Mouse (Mus musculus) T-helper 17 cell (primary cell): ENCODE results near the gene Srgap1.
"Not testable (repeated sequence)": the region's sequence is repeated elsewhere in the genome, so short reads cannot be mapped to it uniquely, and the experiment has no call there.

Experiments
- in situ Hi-C, 2 experiments: fragments of 300-600 bp; cut with MboI, MseI; formaldehyde crosslinking; loops; 1 replicate in 1 of 2; 2 replicates in 1 of 2; pipeline ENCODE4 v1.15.1; 2025; ENCODE audit warnings: high pct_unique_total_duplicates in 2 of 2

The Srgap1 gene

DNA sequence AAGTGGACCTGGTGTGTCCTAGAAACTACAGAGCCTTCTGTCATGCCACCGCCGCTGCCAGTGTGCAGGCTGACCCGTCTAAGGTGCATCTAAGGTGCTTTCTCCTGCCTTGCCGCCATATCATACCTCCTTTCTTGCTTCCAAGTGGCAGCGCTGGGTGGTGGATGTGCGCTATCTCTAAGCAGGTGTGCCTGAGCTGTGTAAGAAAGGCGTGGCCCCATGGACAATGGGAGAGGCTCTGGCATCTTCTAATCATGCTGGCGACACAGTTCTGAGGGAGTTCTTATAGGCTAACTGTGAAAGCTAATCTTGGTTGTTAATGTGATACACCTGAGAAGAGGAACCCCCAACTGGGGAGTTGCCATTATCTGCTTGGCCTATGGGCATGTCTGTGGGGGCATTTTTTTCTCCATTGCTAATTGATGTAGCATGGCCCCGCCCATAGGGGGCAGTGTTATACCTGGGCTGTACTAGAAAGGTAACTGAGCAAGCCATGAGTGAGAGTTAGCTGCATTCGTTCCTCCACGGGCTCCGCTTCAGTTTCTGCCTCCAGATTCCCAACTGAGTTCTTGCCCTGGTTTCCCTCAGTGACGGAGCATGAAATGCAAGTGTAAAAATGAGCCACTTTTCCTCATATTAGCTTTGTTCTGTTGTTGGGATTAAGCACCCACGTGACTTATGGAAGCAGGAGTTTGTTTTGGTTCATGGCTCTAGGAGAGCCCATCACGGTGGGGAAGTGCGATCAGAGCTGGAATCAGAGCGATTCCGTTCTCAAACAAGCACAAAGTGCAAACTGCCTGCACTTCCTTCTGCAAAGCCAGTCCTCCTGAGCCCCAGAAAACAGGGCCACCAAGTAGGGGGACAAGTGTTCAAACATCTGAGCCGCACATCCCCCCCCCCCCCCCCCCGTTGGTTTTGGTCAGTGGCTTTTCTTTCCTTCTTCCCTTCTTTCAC lies 276.2 kb downstream of the Srgap1 start:
- in situ Hi-C loops, result no loop called here

DNA sequence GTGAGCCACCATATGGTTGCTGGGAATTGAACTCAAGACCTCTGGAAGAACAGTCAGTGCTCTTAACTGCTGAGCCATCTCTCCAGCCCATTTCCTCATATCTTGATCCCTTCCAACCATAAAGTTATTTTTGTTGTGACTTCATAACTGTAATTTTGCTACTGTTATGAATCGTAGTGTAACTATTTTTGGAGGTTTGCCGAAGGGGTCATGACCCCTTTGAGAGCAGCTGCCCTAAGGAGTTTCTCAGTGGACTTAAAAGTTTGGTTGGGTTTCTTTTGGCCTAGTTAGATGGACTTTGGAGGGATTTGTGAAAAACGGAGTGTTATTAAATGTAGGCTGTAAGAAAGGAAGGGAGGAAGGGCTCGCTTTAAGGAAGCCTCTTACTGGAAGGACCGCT lies 277.4 kb downstream of the Srgap1 start:
- in situ Hi-C loops, result no loop called here

DNA sequence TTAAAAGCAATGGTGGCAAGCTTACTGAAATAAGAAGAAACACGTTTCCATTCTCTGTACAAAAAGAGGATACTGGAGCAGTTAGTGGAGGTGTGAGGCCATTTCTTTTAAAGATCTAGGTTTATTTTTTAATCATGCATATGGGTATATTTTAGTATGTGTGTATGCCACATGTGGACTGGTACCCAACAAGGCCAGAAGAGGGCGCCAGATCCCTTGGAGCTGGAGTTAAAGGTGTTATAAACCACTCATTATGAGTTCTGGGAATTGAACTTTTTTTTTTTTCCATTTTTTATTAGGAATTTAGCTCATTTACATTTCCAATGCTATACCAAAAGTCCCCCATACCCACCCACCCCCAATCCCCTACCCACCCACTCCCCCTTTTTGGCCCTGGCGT lies 279.8 kb downstream of the Srgap1 start:
- in situ Hi-C loops, result not testable (repeated sequence)

DNA sequence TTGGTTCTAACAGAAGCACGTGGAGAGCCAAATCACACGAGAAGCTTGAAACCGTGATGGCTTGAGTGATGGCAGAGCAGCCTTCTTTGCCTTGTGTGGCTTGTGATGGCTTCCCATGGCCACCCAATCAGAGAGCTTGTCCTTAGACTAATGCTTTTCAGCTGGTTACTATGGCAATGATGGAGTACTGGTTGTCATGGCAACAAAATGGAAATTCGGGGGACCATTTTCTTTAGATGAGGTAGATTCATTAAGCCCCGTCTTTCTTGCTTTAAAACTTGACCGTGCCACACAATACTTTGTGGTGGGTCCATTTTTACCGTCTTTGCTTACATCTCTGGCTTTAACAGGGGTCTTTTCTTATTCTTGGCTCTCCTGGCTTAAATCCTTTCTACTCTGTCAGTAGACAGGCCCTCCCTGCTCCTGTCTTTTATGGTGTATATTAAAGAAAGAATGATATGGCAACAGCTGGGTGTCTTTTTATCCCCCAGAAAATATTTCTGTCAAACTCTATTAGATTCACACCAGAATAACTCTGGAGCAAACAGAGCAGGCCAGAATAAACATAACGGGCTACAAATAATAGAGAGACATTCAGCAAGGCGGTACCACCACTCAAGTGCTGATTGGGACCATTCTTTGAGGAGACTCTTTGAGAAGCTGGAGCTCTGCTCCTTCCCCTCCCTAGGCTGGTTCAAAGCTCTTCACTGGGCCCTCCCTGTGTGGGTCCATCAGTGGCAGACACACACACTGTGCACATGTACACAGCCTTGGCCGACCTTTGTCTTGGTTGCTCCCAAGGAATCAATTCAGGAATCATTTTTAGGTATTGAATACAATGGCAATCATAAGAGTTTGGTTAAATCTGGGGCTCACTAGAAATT lies 281.7 kb downstream of the Srgap1 start:
- in situ Hi-C loops, result no loop called here

DNA sequence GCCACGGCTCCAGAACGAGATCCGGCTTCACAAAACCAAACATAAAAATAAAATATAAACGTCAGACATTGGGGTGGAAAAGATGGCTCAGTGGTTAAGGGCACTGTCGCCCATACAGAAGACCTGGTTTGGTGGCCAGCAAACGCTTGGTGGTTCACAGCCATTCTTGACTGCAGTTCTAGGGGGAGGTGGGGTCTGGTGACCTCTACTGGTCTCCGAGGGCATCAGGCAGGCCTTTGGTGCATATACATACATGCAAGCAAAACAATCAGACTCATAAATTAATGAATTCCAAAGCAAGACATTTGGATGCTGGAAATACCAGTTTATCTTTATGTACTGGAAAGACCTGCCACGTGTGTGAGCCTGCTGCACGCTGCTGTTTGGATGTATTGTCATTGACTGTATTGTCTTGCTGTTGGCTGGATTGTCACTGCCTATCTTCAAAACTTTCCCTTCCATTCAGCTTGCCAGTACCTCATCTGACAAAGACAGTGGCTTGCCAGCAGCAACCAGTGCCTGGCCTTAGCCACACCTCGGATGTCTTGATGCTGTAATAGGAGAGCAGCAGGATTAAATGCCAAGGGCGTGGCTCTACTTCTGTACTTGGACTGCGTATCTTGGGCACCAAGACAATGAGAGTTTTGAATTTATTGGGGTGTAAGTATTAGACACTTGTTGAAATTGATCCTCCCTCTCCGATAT lies 282.5 kb downstream of the Srgap1 start:
- in situ Hi-C loops, result no loop called here

DNA sequence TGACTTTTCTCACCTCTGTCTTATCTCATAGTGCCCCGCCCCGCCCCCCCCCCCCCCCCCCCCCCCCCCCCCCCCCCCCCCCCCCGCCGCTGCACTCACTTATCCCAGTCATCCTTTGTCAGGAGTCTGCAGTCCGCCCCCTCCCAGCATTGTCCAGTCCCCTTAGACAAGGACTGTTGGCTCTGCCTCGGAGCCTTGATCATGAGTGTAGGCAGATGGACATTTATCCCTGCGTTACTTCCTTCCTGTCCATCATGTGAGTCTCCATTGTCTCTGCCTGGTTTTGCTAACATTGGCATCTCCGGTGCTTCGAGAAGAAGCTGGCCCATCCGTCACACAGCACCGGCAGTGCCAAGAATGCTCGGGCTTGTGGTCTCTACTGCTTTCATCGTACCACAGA lies 283.9 kb downstream of the Srgap1 start:
- in situ Hi-C loops, result no loop called here

DNA sequence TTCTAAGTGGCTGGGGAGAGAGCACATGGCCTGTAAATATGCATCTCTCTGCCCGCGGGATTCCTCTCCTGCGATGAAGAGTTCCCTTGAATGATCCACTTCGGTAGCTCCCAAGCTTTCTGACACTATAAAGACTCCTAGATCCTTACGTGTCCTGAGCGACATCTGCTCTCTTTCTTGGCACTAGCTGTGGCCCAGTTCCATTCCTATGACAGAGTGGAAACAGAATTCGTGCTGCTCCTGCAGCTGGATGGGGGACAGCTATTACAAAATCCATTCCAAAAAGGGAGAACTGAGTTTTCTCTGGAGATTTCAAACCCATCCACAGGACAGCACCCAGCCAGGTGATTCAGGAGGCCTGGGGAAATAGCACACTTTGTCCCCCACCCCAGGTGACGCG lies 285.0 kb downstream of the Srgap1 start:
- in situ Hi-C loops, result no loop called here

DNA sequence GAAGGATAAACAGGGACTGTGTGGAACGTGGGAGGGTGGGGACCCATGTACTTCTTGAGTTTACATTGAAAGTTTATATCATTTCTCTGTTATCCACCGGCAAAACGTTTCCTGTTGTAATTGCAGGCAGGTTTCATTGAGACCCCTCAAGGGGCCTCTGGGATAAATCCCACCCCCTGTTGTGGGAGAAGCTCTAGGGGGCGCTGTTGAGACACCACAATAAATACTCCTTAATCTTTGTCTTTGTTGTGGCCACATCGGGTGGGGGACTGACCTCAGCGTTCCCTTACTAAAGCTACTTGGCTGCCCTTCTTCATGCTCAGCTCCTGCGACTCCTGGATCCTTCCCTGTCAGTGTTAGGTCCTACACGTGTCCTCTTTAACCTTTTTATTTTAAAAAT lies 288.0 kb downstream of the Srgap1 start:
- in situ Hi-C loops, result loop anchor here in 1 of 2 experiments (5.0 kb wide), 1 partner anchor 283 kb away; no protein-coding TSS in a partner anchor

DNA sequence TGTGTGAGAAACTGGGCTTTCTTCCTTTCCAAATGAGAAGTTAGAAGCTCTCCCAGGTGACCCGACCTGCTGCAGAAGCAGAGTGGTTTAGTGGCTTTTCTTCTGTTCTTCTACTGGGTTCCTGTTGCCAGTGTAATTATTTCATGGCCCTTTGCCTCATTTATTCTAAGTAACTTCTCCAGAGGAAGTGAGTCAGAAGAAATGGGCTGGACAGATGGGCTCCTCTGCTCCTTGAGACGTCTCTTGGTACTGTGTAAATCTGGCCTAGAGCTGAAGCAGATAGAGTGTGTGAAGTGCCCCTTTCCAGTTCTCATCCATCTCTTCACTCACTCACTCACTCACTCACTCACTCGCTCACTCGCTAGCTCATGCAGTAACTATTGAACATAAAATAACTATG lies 290.4 kb downstream of the Srgap1 start:
- in situ Hi-C loops, result loop anchor here in 1 of 2 experiments (5.0 kb wide), 1 partner anchor 286 kb away; no protein-coding TSS in a partner anchor

DNA sequence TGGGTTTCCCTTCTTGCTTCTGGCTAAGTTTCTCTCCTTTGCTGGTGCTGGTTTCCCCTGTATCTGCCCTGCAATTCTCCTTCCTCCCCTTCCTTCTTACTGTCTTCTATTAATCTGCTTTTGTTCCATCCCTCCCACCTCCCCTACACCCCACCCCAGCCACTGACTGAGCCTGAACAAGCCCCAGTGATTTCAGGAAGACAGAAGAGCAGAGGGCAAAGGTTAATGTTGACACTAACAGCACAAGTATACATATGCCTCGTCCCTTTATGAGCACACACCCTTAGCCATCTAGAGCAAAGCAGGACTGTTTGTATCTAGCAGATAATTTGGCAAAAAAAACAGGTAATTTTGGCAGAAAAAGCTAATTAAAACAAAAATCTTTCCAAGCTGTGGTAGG lies 291.3 kb downstream of the Srgap1 start:
- in situ Hi-C loops, result loop anchor here in 1 of 2 experiments (5.0 kb wide), 1 partner anchor 286 kb away; no protein-coding TSS in a partner anchor

DNA sequence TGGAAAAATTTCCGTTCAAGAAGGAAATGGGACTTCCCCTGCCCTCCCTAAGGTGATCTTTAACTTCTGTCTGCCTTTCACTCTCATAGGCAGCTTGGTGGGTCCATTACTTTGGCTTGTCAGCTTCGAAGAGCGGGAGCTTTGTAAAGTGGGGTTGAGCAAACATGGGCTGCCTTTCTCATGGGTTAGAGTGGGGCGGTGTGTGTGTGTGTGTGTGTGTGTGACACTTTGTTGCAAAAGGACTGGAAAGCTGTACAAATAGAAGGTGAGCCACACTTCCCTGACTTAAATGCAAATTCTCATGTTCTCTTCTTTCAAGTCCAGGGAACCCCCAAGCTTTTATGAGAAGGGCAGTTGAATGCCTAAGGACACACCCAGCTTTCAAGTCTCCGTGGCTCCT lies 292.9 kb downstream of the Srgap1 start:
- in situ Hi-C loops, result no loop called here

DNA sequence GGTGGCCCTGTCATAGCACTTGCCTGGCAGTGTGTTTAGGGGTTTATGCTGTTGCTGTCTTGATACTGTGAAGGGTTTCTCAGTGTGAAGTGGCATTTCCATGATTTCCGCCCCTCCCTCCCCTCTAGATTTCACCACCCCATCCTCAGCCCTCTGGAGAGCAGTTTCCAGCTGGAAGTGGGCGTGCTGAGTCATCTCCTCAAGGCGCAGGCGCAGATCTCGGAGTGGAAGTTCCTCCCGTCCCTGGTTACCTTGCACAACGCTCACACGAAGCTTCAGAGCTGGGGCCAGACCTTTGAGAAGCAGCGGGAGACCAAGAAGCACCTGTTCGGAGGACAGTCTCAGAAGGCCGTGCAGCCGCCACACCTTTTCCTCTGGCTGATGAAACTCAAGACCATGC lies 296.9 kb downstream of the Srgap1 start:
- in situ Hi-C loops, result no loop called here

DNA sequence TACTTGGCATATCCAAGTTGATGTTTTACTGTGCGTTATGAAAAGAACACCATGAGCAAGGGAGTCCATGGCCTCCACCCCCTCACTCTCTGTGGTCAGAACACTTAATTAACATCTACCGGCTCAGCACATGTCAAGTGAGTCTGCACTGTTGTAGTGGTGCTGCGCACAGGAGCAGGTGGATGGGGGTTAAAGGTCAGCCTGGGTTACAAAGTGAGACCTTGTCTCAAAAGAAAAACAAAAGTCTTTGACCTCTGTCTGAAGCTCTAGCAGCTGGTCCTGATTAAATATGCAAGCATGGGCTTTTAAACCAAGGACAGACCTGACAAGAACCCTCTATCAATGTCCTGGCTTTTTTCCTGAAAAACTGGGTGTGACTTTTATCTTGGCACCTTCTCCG lies 304.8 kb downstream of the Srgap1 start:
- in situ Hi-C loops, result no loop called here

DNA sequence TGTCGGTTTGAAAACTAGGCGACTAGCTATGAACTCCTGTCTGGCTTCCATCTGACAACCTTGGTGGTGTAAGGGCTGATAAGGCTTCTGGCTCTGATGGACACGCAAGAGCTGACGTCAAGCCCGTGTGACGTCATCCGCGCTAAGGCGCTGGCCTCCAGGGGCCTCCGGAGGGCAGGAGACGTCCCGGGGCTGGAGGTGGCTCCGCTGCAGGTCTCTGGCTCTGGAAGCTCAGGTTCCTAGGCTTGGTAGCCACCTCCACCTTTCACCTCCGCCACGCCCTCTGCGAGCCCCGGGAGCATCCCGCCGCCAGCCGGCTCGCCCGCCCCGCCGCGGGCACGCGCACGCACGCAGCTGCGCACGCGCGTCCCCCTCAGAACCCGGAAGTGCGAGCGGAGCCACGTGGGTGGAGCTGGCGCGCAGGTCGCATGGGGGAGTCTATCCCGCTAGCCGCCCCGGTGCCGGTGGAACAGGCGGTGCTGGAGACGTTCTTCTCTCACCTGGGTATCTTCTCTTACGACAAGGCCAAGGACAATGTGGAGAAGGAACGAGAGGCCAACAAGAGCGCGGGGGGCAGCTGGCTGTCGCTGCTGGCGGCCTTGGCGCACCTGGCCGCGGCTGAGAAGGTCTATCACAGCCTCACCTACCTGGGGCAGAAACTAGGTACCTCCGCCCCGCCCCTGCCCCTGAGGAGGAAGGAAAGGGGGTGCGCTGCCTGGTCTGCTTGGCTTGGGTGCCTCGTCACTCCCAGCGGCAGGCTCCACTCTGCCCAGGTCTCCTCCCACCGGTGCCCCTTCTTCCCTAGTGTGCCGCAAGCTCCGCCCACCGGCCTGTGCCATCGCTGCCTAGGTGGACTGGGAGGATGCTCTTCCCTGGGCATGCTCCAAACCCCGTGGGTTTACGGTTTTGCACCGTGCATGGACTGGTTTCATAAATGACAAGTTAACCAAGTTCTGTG lies 307.3 kb downstream of the Srgap1 start, which contains the start of gene BC048403:
BC048403 (plus strand) TSS at position 390 of the 958 bp plus-strand sequence.
- in situ Hi-C loops, result loop anchor here in 1 of 2 experiments (5.0 to 10.0 kb wide), 2 partner anchors 38 to 1535 kb away; partner anchors contain the start of genes Irak3 and Tmbim4

DNA sequence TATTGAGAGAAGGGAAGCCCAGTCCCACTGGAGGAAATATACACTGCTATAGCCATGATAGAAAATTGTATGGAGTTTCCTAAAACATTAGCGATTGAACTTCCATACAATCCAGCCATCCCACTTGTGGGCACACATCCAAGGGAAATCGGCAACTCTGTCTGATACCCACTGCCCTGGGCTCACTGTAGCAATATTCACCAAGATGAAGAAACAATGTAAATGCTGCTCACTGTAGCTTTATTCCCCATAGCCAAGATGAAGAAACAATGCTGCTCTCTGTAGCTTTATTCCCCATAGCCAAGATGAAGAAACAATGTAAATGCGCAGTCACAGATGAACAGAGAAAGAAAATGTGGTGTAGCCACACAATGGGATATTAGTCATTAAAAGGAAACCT lies 309.9 kb downstream of the Srgap1 start:
- in situ Hi-C loops, result loop anchor here in 1 of 2 experiments (5.0 to 10.0 kb wide), 2 partner anchors 35 to 1532 kb away; partner anchors contain the start of genes Irak3 and Tmbim4

DNA sequence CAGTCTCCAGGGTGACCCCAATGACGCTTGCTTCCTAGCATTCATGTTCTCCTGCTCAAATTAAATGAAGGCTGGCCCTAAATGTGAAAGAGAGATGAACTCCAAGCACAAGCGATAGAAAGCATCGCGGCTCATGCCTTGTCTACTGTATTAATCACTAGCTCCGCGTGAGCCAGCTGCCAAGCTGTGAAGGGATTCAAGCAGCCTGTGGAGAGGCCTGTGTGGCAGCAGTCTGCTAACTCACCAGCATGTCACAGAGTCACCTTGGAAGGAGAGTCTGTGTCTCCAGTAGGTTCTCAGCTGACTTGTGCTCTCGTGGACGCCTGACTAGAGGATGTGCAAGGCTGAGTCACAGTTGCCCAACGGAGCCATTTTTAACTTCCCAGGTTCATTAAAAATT lies 314.6 kb downstream of the Srgap1 start:
- in situ Hi-C loops, result loop anchor here in 1 of 2 experiments (10.0 kb wide), 1 partner anchor 1528 kb away; the partner anchor contains the start of genes Irak3 and Tmbim4

DNA sequence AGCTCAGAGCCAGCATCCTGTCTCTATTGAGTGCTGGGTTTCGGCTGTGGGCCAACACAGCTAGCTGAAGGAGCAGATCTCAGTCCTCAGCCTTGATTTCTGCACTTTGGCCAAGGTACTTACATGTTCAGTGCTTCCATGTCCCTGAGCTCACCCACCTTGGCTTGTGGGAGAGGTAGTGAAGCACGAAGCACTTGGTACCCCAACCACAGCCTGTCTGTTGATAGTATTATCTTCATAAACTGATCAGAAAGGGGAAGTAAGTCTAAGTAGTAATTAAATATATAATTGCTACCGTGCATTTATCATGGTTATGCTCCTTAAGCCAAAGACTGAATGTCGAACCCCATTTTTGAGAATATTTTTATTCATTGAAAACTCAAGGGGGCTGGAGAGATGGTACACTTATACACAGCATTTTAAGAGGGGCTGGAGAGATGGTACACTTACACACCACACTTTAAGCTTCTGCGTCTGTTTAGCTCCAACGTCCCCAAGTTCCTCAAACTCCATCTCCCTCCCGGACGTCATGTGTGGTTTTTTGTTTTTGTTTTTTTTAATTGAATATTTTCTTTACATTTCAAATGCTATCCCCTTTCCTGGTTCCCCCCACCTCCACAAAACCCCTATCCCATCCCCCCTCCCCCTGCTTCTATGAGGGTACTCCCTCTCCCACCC lies 315.9 kb downstream of the Srgap1 start:
- in situ Hi-C loops, result loop anchor here in 1 of 2 experiments (10.0 kb wide), 1 partner anchor 1526 kb away; the partner anchor contains the start of genes Irak3 and Tmbim4
